Mouse (Mus musculus) CD8-positive naive resting alpha-beta T cell, adult 2 months (primary cell): ENCODE results near the gene Trdn.

Experiments used
- DNase-seq, 2 experiments: peaks; one replicate each; pipeline ENCODE4 v3.0.0; 2022; ENCODE audit warnings: low read depth in 2 of 2, low spot score in 2 of 2

The Trdn gene

GRCm38 (mm10) chr10:33080254-33080653 is at the start of gene Trdn:
Gene Trdn, plus strand, starts transcription at chr10:33080554.
- DNase-seq = no peak

- DNase-seq = no peak
Observed at GRCm38 (mm10) chr10:33060771-33061170, 19.6 kb upstream of the Trdn start.

- DNase-seq = no peak
Observed at GRCm38 (mm10) chr10:33065566-33065965, 14.8 kb upstream of the Trdn start.

- no peak for DNase-seq
Observed at GRCm38 (mm10) chr10:33073126-33073525, 7.2 kb upstream of the Trdn start.

- no peak for DNase-seq
Observed at GRCm38 (mm10) chr10:33082151-33082844, 1.9 kb downstream of the Trdn start.

- no peak for DNase-seq
Observed at GRCm38 (mm10) chr10:33082961-33083626, 2.7 kb downstream of the Trdn start.

- DNase-seq = no peak
Observed at GRCm38 (mm10) chr10:33083627-33084158, 3.3 kb downstream of the Trdn start.

GRCm38 (mm10) chr10:33088403-33088802 is 8.0 kb downstream of the Trdn start:
- DNase-seq = no peak

GRCm38 (mm10) chr10:33092400-33092799 is 12.0 kb downstream of the Trdn start:
- no peak for DNase-seq

- no peak for DNase-seq
Observed at GRCm38 (mm10) chr10:33107942-33108341, 27.6 kb downstream of the Trdn start.

- DNase-seq = no peak
Observed at GRCm38 (mm10) chr10:33123028-33123427, 42.7 kb downstream of the Trdn start.

GRCm38 (mm10) chr10:33144911-33145310 is 64.6 kb downstream of the Trdn start:
- DNase-seq = no peak

GRCm38 (mm10) chr10:33179731-33180631 is 99.6 kb downstream of the Trdn start:
- DNase-seq = no peak

- no peak for DNase-seq
Observed at GRCm38 (mm10) chr10:33189031-33189430, 108.7 kb downstream of the Trdn start.

GRCm38 (mm10) chr10:33195919-33196318 is 115.6 kb downstream of the Trdn start:
- no peak for DNase-seq

- no peak for DNase-seq
Observed at GRCm38 (mm10) chr10:33198257-33198656, 117.9 kb downstream of the Trdn start.

GRCm38 (mm10) chr10:33210411-33210810 is 130.1 kb downstream of the Trdn start:
- DNase-seq = no peak

- DNase-seq = no peak
Observed at GRCm38 (mm10) chr10:33253911-33254310, 173.6 kb downstream of the Trdn start.

GRCm38 (mm10) chr10:33256202-33256601 is 175.8 kb downstream of the Trdn start:
- DNase-seq = no peak

GRCm38 (mm10) chr10:33304982-33305381 is 224.6 kb downstream of the Trdn start:
- DNase-seq = no peak

GRCm38 (mm10) chr10:33353026-33353425 is 272.7 kb downstream of the Trdn start:
- DNase-seq = no peak
